In the genomic region with DNA sequence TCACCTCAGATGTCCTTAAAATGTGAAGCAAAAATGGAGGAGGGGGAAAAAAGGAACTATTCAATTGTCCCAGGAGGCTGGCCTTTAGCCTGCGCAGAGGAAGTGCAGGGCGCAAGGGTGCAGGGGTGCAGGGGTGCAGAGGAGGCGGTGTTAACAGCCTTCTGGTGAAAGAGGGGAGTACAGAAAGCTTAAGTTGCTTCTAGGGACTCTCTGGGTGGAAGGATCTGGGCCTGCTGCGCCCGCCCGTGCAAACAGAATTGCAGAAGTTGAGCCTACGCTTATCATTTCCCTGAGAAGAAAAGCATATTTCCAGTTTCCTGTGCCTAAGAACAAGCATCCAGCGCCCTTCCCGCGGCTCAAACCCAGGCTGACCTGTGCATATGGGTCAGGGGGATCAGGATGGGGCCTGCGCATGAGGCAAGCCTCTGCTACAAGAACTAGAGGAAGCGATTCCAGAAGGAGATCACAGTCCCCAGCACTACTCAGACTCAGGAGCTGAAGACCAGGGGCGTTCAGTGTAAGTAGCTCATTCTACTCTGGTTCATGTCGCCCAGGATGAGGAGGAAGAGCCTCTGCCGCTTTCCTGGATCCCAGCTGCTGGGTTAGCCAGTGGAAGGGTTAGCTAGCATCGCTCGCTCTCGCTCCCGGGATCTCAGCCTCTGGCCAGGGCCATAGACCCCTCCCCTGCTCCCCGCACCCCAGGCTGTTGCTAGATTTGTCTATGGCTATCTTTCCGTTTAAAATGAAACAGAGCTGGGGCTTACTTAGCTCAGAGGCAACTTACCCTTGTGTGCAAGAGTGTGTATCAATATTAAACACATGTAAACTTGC, we compare ENCODE assay signal across 10 mouse cellular contexts. TPM values are rescaled to one million over a fixed set of nuclear protein-coding genes. Genes with fewer than 3 reads are reported as not detected.
A peak's percentile ranks its signal among the peaks of the same experiment; 100 is the strongest.
DNase-seq lines count a peak whose midpoint lies in the region; ATAC-seq and TF ChIP-seq lines count a peak whose summit lies in the region.
"Had no signal": no experiment of that assay in that cellular context is flagged by ENCODE, and none has a peak within 500 bp of the region (broad histone marks: within the 10 kb centered on the region; RNA-seq: fewer than 3 reads in every experiment).

No protein-coding gene starts in this region.

- peak; percentile 26 for DNase-seq in gastrocnemius, adult 2 months
- DNase-seq in gastrocnemius, adult 8-10 months (ENCODE audit: low spot score in 2 of 2) = no peak
- peak; percentile 77 for DNase-seq in R1 (ENCODE audit: low read depth, low spot score)
- DNase-seq in heart, postnatal 0 days (ENCODE audit: low spot score) = no peak
- peak; percentile 16 for DNase-seq in lung, postnatal 14 days
- peak; percentile 70 to 73 for DNase-seq in thymus, postnatal 10 days (ENCODE audit: low spot score in 2 of 2)
- DNase-seq in cerebellum, adult 9-10 months = no peak
- no peak for DNase-seq in cerebellum, adult 2 months

- H3K4me3 ChIP-seq in gastrocnemius, adult 2 months = peak overlapping the region; percentile 53
- peak overlapping the region; percentile 25; the same call in 1 of the 2 replicates for H3K4me3 ChIP-seq in heart, postnatal 0 days (ENCODE audit: low read depth, low read length)
- no peak overlapping the region for H3K4me3 ChIP-seq in cerebellum, adult 2 months (replicated peaks; ENCODE audit: insufficient read depth, low read depth, low read length)
- H3K4me3 ChIP-seq: limb, embryonic 12.5 days had no signal

- WGBS in heart, postnatal 0 days = 65% methylated on average over 21 of the region's 21 CpGs
- 73% methylated on average over 21 of the region's 21 CpGs for WGBS in cerebellum, adult 2 months

- intact Hi-C loops in gastrocnemius, adult 2 months (cut with DNase I) = no loop called here

- no peaks in the 10 kb centered on the region for H3K9me3 ChIP-seq in heart, postnatal 0 days (replicated peaks; ENCODE audit: control insufficient read depth, low read length)
- H3K9me3 ChIP-seq: limb, embryonic 12.5 days had no signal

- ATAC-seq in heart, postnatal 0 days (ENCODE audit: insufficient read depth, low read depth) = no peak
- ATAC-seq: Patski had no signal

- H3K27ac ChIP-seq in gastrocnemius, adult 2 months = peak overlapping the region; percentile 72
- peak overlapping the region; percentile 66 for H3K27ac ChIP-seq in heart, postnatal 0 days (ENCODE audit: low read depth)
- H3K27ac ChIP-seq in cerebellum, adult 2 months (ENCODE audit: insufficient read depth, low read length) = no peak overlapping the region
- H3K27ac ChIP-seq: limb, embryonic 12.5 days had no signal

- H3K4me1 ChIP-seq in heart, postnatal 0 days (ENCODE audit: control insufficient read depth, insufficient read depth) = peaks cover 41% of the 10 kb centered on the region
- H3K4me1 ChIP-seq in cerebellum, adult 2 months (ENCODE audit: control insufficient read depth, insufficient read depth, low read length) = no peaks in the 10 kb centered on the region

- H3K27me3 ChIP-seq in heart, postnatal 0 days (ENCODE audit: control insufficient read depth, insufficient read depth, low read length) = no peaks in the 10 kb centered on the region
- H3K27me3 ChIP-seq in cerebellum, adult 2 months (ENCODE audit: control insufficient read depth, insufficient read depth, low read length) = no peaks in the 10 kb centered on the region
- H3K27me3 ChIP-seq: limb, embryonic 12.5 days; Patski had no signal

- no peak for TF ChIP-seq CTCF in gastrocnemius, adult 2 months (IDR thresholded peaks at IDR 0.05)
- no peak for TF ChIP-seq CTCF in heart, postnatal 0 days (IDR thresholded peaks at IDR 0.05; ENCODE audit: low read depth)
- TF ChIP-seq CTCF in cerebellum, adult 2 months (IDR thresholded peaks at IDR 0.05; ENCODE audit: borderline replicate concordance, insufficient read depth, low read depth, low read length) = no peak

- H3K36me3 ChIP-seq in heart, postnatal 0 days (replicated peaks; ENCODE audit: control insufficient read depth, insufficient read depth, low read length) = no peaks in the 10 kb centered on the region
- H3K36me3 ChIP-seq: limb, embryonic 12.5 days had no signal

- TF ChIP-seq EP300 in heart, postnatal 0 days (IDR thresholded peaks at IDR 0.05; ENCODE audit: low read depth) = no peak

- TF ChIP-seq POLR2A in cerebellum, adult 2 months (IDR thresholded peaks at IDR 0.05; ENCODE audit: borderline replicate concordance, insufficient read depth, low read length) = no peak

- peak overlapping the region; percentile 28; the same call in 1 of the 2 replicates for H3K9ac ChIP-seq in heart, postnatal 0 days (replicated peaks; ENCODE audit: low read depth, low read length)
- H3K9ac ChIP-seq: limb, embryonic 12.5 days had no signal

- H3K4me2 ChIP-seq in heart, postnatal 0 days (ENCODE audit: low read depth, low read length) = peak overlapping the region; percentile 33; the same call in 1 of the 2 replicates
- H3K4me2 ChIP-seq: limb, embryonic 12.5 days had no signal

RNA-seq across cellular contexts. Expression of a gene that starts 6.4 kb away (rescaled TPM):
- under 1 TPM; 0.31 to 0.61 TPM for total RNA-seq in gastrocnemius, adult 2 months (2021)
- 1 to 10 TPM in 1 of 4 experiments, under 1 TPM in 2, not detected in 1; 0.25 to 1.1 (median 0.34) TPM for total RNA-seq in gastrocnemius, adult 8-10 months (2022)
- total RNA-seq in heart, postnatal 0 days (2014; rRNA removed; ENCODE audit: low replicate concordance) = 4.2 and 5.7 TPM in 2 replicates
- polyA plus RNA-seq in heart, postnatal 0 days (2015; fragmentation: Nextera tagmentation; extraction: Ambion mirVana) = 0.98 and 1.2 TPM in 2 replicates
- 0.55 and 0.82 TPM in 2 replicates for polyA plus RNA-seq in cerebellum, adult 2 months (2012; rRNA removed)

RNA-seq across cellular contexts. Expression of a gene that starts 45.8 kb away (rescaled TPM):
- under 1 TPM; 0.64 to 0.66 TPM for total RNA-seq in gastrocnemius, adult 2 months (2021)
- total RNA-seq in gastrocnemius, adult 8-10 months (2022) = 1 to 10 TPM in 2 of 4 experiments, under 1 TPM in 2; 0.02 to 1.2 (median 0.80) TPM
- total RNA-seq in heart, postnatal 0 days (2014; rRNA removed; ENCODE audit: low replicate concordance) = 2.6 and 4.6 TPM in 2 replicates
- polyA plus RNA-seq in heart, postnatal 0 days (2015; fragmentation: Nextera tagmentation; extraction: Ambion mirVana) = 0.94 and 1.7 TPM in 2 replicates
- polyA plus RNA-seq in cerebellum, adult 2 months (2012; rRNA removed) = 42.5 and 53.7 TPM in 2 replicates

Comparison
In these comparisons a context has a peak if more than half of its experiments do, and no peak if none do; other contexts are left out.
1. DNase-seq: peak in gastrocnemius, adult 2 months (single experiment), R1 (single experiment), lung, postnatal 14 days (single experiment) and thymus, postnatal 10 days (2 of 2); none in gastrocnemius, adult 8-10 months (0 of 2), heart, postnatal 0 days (single experiment), cerebellum, adult 9-10 months (single experiment) and cerebellum, adult 2 months (0 of 2).